Mouse (Mus musculus): ENCODE results near the gene Olfr785.
"Not testable (repeated sequence)": the region's sequence is repeated elsewhere in the genome, so short reads cannot be mapped to it uniquely, and the experiment has no call there.

Gene Olfr785

GRCm38 (mm10) chr10:129405126-129405525 is at the start of gene Olfr785:
Gene Olfr785 (plus strand): TSS chr10:129405426.
- no peak for DNase-seq

- not testable (repeated sequence) for DNase-seq
Measured at GRCm38 (mm10) chr10:129356496-129356895, 48.7 kb upstream of the Olfr785 start.

- DNase-seq = no peak
Measured at GRCm38 (mm10) chr10:129357307-129357706, 47.9 kb upstream of the Olfr785 start.

GRCm38 (mm10) chr10:129374051-129374450 is 31.2 kb upstream of the Olfr785 start:
- DNase-seq = not testable (repeated sequence)

- no peak for DNase-seq
Measured at GRCm38 (mm10) chr10:129383783-129384182, 21.4 kb upstream of the Olfr785 start, which contains the start of gene Olfr784. Gene Olfr784 (plus strand): TSS chr10:129384083.

- DNase-seq = no peak
Measured at GRCm38 (mm10) chr10:129400892-129401291, 4.3 kb upstream of the Olfr785 start.

GRCm38 (mm10) chr10:129427006-129427405 is 21.8 kb downstream of the Olfr785 start, which contains the start of gene Olfr786:
Gene Olfr786 (plus strand): TSS chr10:129427306.
- DNase-seq = no peak

Data from lung, postnatal 36 days (tissue).